10 mouse cellular contexts compared by ENCODE assay signal in the genomic region with DNA sequence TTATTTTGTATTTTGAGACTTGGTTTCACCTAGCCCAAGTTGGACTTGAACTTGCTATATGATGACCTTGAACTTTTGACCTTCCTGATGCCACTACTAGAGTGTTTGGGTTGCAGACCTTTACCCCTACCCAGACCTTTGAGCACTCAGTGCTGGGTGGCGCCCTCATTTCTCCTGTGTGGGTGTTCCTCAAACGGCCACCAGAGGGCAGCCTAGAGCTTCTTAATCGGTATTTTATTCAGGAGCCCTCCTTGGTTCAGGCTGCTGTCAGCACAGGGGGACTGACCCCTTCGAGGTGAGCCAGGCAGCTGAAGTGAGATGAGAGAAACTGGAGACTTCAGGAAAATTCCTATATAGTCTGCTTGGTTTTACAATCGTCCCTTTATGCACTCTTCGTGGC. TPM values are rescaled to one million over a fixed set of nuclear protein-coding genes. Genes with fewer than 3 reads are reported as not detected.
DNase-seq lines count a peak whose midpoint lies in the region; ATAC-seq and TF ChIP-seq lines count a peak whose summit lies in the region.
"Had no signal": no experiment of that assay in that cellular context is flagged by ENCODE, and none has a peak within 500 bp of the region (broad histone marks: within the 10 kb centered on the region; RNA-seq: fewer than 3 reads in every experiment).

No protein-coding gene starts in this region.

- peaks cover 39% of the 10 kb centered on the region for H3K4me1 ChIP-seq in hindbrain, embryonic 10.5 days (replicated peaks)
- peaks cover 22% of the 10 kb centered on the region for H3K4me1 ChIP-seq in hindbrain, embryonic 12.5 days
- peaks cover 8 to 25% of the 10 kb centered on the region in 2 experiments; a peak in 3 of 4 replicates for H3K4me1 ChIP-seq in ES-E14 (ENCODE audit: control insufficient read depth in 2 of 2, insufficient read depth in 2 of 2, low read length in 2 of 2, poor library complexity in 1 of 2)
- H3K4me1 ChIP-seq in midbrain, embryonic 11.5 days (ENCODE audit: control insufficient read depth, insufficient read depth, low read length) = peaks cover 9% of the 10 kb centered on the region; the same call in 1 of the 2 replicates

- peak; percentile 69 for DNase-seq in hindbrain, embryonic 10.5 days (ENCODE audit: low spot score)
- DNase-seq in ES-E14 (ENCODE audit: low read depth, low spot score) = peak; percentile 84
- DNase-seq in cerebellum, adult 18-20 months = peak; percentile 48 to 72
- peak; percentile 50 for DNase-seq in forelimb bud, embryonic 11.5 days (ENCODE audit: low read depth, low spot score)
- peak; percentile 75 to 79 for DNase-seq in layer of hippocampus, postnatal 10 days (ENCODE audit: low spot score in 2 of 2)
- peak; percentile 97 for DNase-seq in midbrain, embryonic 11.5 days (ENCODE audit: low spot score, missing footprints)
- DNase-seq in thymus, postnatal 0 days (ENCODE audit: low spot score) = peak; percentile 56

- in situ Hi-C loops in ES-E14 (cut with MboI; ENCODE audit: low sequenced_read_pairs in 2 of 2, unreplicated experiment in 2 of 2) = no loop called here

- no peak overlapping the region for H3K4me2 ChIP-seq in hindbrain, embryonic 12.5 days (replicated peaks)
- no peak overlapping the region for H3K4me2 ChIP-seq in midbrain, embryonic 11.5 days
- H3K4me2 ChIP-seq: embryonic facial prominence, embryonic 15.5 days; lung, embryonic 15.5 days had no signal

- 32% methylated on average over 6 of the region's 6 CpGs for WGBS in hindbrain, embryonic 10.5 days
- 28% methylated on average over 6 of the region's 6 CpGs for WGBS in hindbrain, embryonic 12.5 days
- 34% methylated on average over 6 of the region's 6 CpGs for WGBS in midbrain, embryonic 11.5 days

- no peak for ATAC-seq in hindbrain, embryonic 12.5 days (ENCODE audit: low FRiP score)
- ATAC-seq in midbrain, embryonic 11.5 days (ENCODE audit: low FRiP score) = peak; percentile 47; the same call in 1 of the 2 replicates

- no peak overlapping the region for H3K4me3 ChIP-seq in hindbrain, embryonic 10.5 days
- H3K4me3 ChIP-seq in hindbrain, embryonic 12.5 days = no peak overlapping the region
- no peak overlapping the region for H3K4me3 ChIP-seq in ES-E14 (ENCODE audit: insufficient read depth in 1 of 2, low read depth in 1 of 2, low read length in 2 of 2, poor library complexity in 1 of 2, severe bottlenecking in 1 of 2)
- H3K4me3 ChIP-seq in midbrain, embryonic 11.5 days (ENCODE audit: low read depth, low read length) = no peak overlapping the region
- H3K4me3 ChIP-seq: embryonic facial prominence, embryonic 15.5 days; lung, embryonic 15.5 days had no signal

- no peak overlapping the region for H3K27ac ChIP-seq in hindbrain, embryonic 10.5 days
- no peak overlapping the region for H3K27ac ChIP-seq in hindbrain, embryonic 12.5 days
- H3K27ac ChIP-seq in ES-E14 (ENCODE audit: insufficient read depth, low read depth, low read length, poor library complexity, severe bottlenecking) = no peak overlapping the region; the same call in 1 of the 2 replicates
- H3K27ac ChIP-seq in midbrain, embryonic 11.5 days (ENCODE audit: low read depth, low read length) = no peak overlapping the region
- H3K27ac ChIP-seq: embryonic facial prominence, embryonic 15.5 days; lung, embryonic 15.5 days had no signal

- H3K9me3 ChIP-seq in hindbrain, embryonic 10.5 days = no peaks in the 10 kb centered on the region
- no peaks in the 10 kb centered on the region for H3K9me3 ChIP-seq in hindbrain, embryonic 12.5 days (replicated peaks)
- no peaks in the 10 kb centered on the region for H3K9me3 ChIP-seq in ES-E14 (ENCODE audit: control insufficient read depth, insufficient read depth, low read depth, low read length)
- no peaks in the 10 kb centered on the region for H3K9me3 ChIP-seq in midbrain, embryonic 11.5 days (ENCODE audit: control insufficient read depth, low read length)
- H3K9me3 ChIP-seq: embryonic facial prominence, embryonic 15.5 days; lung, embryonic 15.5 days had no signal

- H3K36me3 ChIP-seq in hindbrain, embryonic 10.5 days = no peaks in the 10 kb centered on the region
- no peaks in the 10 kb centered on the region for H3K36me3 ChIP-seq in hindbrain, embryonic 12.5 days
- H3K36me3 ChIP-seq in ES-E14 (ENCODE audit: control insufficient read depth, insufficient read depth, low read length, poor library complexity, severe bottlenecking) = no peaks in the 10 kb centered on the region
- no peaks in the 10 kb centered on the region for H3K36me3 ChIP-seq in midbrain, embryonic 11.5 days (ENCODE audit: control insufficient read depth, insufficient read depth, low read length)
- H3K36me3 ChIP-seq: embryonic facial prominence, embryonic 15.5 days; lung, embryonic 15.5 days had no signal

- H3K27me3 ChIP-seq in hindbrain, embryonic 10.5 days (ENCODE audit: insufficient read depth, poor library complexity, severe bottlenecking) = 0 out of 2 replicates have a peak, but pooled peaks cover 3% of the 10 kb centered on the region
- H3K27me3 ChIP-seq in hindbrain, embryonic 12.5 days = no peaks in the 10 kb centered on the region
- 0 out of 2 replicates have a peak, but pooled peaks cover 2% of the 10 kb centered on the region for H3K27me3 ChIP-seq in midbrain, embryonic 11.5 days (ENCODE audit: control insufficient read depth, insufficient read depth, low read length)
- H3K27me3 ChIP-seq: embryonic facial prominence, embryonic 15.5 days; lung, embryonic 15.5 days had no signal

- no peak overlapping the region for H3K9ac ChIP-seq in hindbrain, embryonic 12.5 days
- no peak overlapping the region for H3K9ac ChIP-seq in ES-E14 (ENCODE audit: insufficient read depth, low read depth, low read length, poor library complexity, severe bottlenecking)
- H3K9ac ChIP-seq in midbrain, embryonic 11.5 days (ENCODE audit: low read length) = no peak overlapping the region
- H3K9ac ChIP-seq: embryonic facial prominence, embryonic 15.5 days; lung, embryonic 15.5 days had no signal

TF ChIP-seq in ES-E14, 5 proteins besides CTCF, POLR2A, EP300 and RAD21:
- TF ChIP-seq ZC3H11A (IDR thresholded peaks at IDR 0.05; ENCODE audit: borderline replicate concordance, low read depth, low read length) (no peak), ZNF384 (IDR thresholded peaks at IDR 0.05; ENCODE audit: low read depth, low read length) (no peak), CHD2 (IDR thresholded peaks at IDR 0.05; ENCODE audit: low read depth, low read length) (no peak), HCFC1 (IDR thresholded peaks at IDR 0.05; ENCODE audit: borderline replicate concordance, insufficient read depth, low read length) (no peak; the same call in 1 of the 2 replicates), MAFK (IDR thresholded peaks at IDR 0.05; ENCODE audit: insufficient read depth, low read depth, low read length) (no peak)

RNA-seq across cellular contexts. Expression of a gene that starts 7.2 kb away (rescaled TPM):
- polyA plus RNA-seq in hindbrain, embryonic 10.5 days (2016; fragmentation: Nextera tagmentation; extraction: Ambion mirVana) = 0.10 TPM in 1 of 2 replicates, not detected in the other
- polyA plus RNA-seq in hindbrain, embryonic 12.5 days (2016; fragmentation: Nextera tagmentation; extraction: Ambion mirVana) = 0.08 and 0.20 TPM in 2 replicates
- total RNA-seq in ES-E14 (2012; rRNA removed) = 1.1 and 1.2 TPM in 2 replicates
- under 1 TPM; 0.51 to 0.78 TPM for total RNA-seq in layer of hippocampus, postnatal 10 days (2021)
- 0.08 TPM in 1 of 2 replicates, not detected in the other for polyA plus RNA-seq in midbrain, embryonic 11.5 days (2014; fragmentation: Nextera tagmentation; extraction: Ambion mirVana)
- 0.22 and 0.28 TPM in 2 replicates for polyA plus RNA-seq in thymus, postnatal 0 days (2015; fragmentation: Nextera tagmentation; extraction: Ambion mirVana)
- polyA plus RNA-seq: lung, embryonic 15.5 days had no signal

RNA-seq across cellular contexts. Expression of a gene that starts 11.7 kb away (rescaled TPM):
- 1.7 and 2.5 TPM in 2 replicates for polyA plus RNA-seq in hindbrain, embryonic 10.5 days (2016; fragmentation: Nextera tagmentation; extraction: Ambion mirVana)
- 1.1 and 1.2 TPM in 2 replicates for polyA plus RNA-seq in hindbrain, embryonic 12.5 days (2016; fragmentation: Nextera tagmentation; extraction: Ambion mirVana)
- 4.3 and 8.9 TPM in 2 replicates for total RNA-seq in ES-E14 (2012; rRNA removed)
- total RNA-seq in layer of hippocampus, postnatal 10 days (2021) = not detected
- 0.22 and 0.46 TPM in 2 replicates for polyA plus RNA-seq in midbrain, embryonic 11.5 days (2014; fragmentation: Nextera tagmentation; extraction: Ambion mirVana)
- 10.2 and 12.7 TPM in 2 replicates for polyA plus RNA-seq in thymus, postnatal 0 days (2015; fragmentation: Nextera tagmentation; extraction: Ambion mirVana)

RNA-seq across cellular contexts. Expression of a gene that starts 22.6 kb away (rescaled TPM):
- polyA plus RNA-seq in hindbrain, embryonic 10.5 days (2016; fragmentation: Nextera tagmentation; extraction: Ambion mirVana) = not detected in 2 replicates
- polyA plus RNA-seq in hindbrain, embryonic 12.5 days (2016; fragmentation: Nextera tagmentation; extraction: Ambion mirVana) = not detected in 2 replicates
- 0.22 and 0.42 TPM in 2 replicates for total RNA-seq in ES-E14 (2012; rRNA removed)
- not detected for total RNA-seq in layer of hippocampus, postnatal 10 days (2021)
- not detected in 2 replicates for polyA plus RNA-seq in midbrain, embryonic 11.5 days (2014; fragmentation: Nextera tagmentation; extraction: Ambion mirVana)
- 1.3 and 6.3 TPM in 2 replicates for polyA plus RNA-seq in thymus, postnatal 0 days (2015; fragmentation: Nextera tagmentation; extraction: Ambion mirVana)

RNA-seq across cellular contexts. Expression of a gene that starts 27.8 kb away (rescaled TPM):
- polyA plus RNA-seq in hindbrain, embryonic 10.5 days (2016; fragmentation: Nextera tagmentation; extraction: Ambion mirVana) = 19.6 and 25.4 TPM in 2 replicates
- polyA plus RNA-seq in hindbrain, embryonic 12.5 days (2016; fragmentation: Nextera tagmentation; extraction: Ambion mirVana) = 14.8 and 15.2 TPM in 2 replicates
- 28.5 and 31.8 TPM in 2 replicates for total RNA-seq in ES-E14 (2012; rRNA removed)
- total RNA-seq in layer of hippocampus, postnatal 10 days (2021) = 1 to 10 TPM; 7.7 to 9.7 TPM
- polyA plus RNA-seq in midbrain, embryonic 11.5 days (2014; fragmentation: Nextera tagmentation; extraction: Ambion mirVana) = 8.9 and 10.8 TPM in 2 replicates
- polyA plus RNA-seq in thymus, postnatal 0 days (2015; fragmentation: Nextera tagmentation; extraction: Ambion mirVana) = 8.7 and 9.8 TPM in 2 replicates

RNA-seq across cellular contexts. Expression of a gene that starts 28.1 kb away (rescaled TPM):
- polyA plus RNA-seq in hindbrain, embryonic 10.5 days (2016; fragmentation: Nextera tagmentation; extraction: Ambion mirVana) = 54.5 and 57.0 TPM in 2 replicates
- 37.3 and 37.6 TPM in 2 replicates for polyA plus RNA-seq in hindbrain, embryonic 12.5 days (2016; fragmentation: Nextera tagmentation; extraction: Ambion mirVana)
- total RNA-seq in ES-E14 (2012; rRNA removed) = 7.6 and 10.5 TPM in 2 replicates
- 1 to 10 TPM; 7.5 to 8.0 TPM for total RNA-seq in layer of hippocampus, postnatal 10 days (2021)
- 56.7 and 57.7 TPM in 2 replicates for polyA plus RNA-seq in midbrain, embryonic 11.5 days (2014; fragmentation: Nextera tagmentation; extraction: Ambion mirVana)
- 75.9 and 80.4 TPM in 2 replicates for polyA plus RNA-seq in thymus, postnatal 0 days (2015; fragmentation: Nextera tagmentation; extraction: Ambion mirVana)
